ENCODE assay signal across 29 mouse cellular contexts in the genomic region with DNA sequence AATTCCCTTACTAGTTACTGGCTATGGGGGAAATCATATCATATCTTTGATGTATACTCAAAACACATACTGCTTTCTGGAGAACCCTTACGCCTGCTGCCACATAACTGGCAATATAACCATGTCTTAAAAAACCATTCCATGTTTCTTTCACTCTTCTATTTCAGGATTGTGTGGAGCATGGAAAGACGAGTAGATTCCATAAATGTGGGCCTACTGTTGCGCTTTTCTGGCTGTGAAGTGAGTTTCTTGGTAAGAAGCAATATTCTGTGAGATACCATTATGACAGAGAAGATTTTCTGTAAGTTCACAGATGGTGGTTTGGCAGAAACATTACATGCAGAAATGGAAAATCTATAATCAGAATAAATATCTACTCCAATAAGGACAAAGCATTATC. TPM values are rescaled to one million over a fixed set of nuclear protein-coding genes. Genes with fewer than 3 reads are reported as not detected.
"Had no signal": no experiment of that assay in that cellular context is flagged by ENCODE, and none has a peak within 500 bp of the region (broad histone marks: within the 10 kb centered on the region; RNA-seq: fewer than 3 reads in every experiment).

No protein-coding gene starts in this region.

- H3K27me3 ChIP-seq: heart, embryonic 13.5 days; heart, embryonic 15.5 days; hindbrain, embryonic 12.5 days; intestine, embryonic 15.5 days; limb, embryonic 12.5 days; liver, embryonic 13.5 days; liver, embryonic 15.5 days had no signal

- H3K4me1 ChIP-seq: heart, embryonic 13.5 days; heart, embryonic 15.5 days; hindbrain, embryonic 10.5 days; hindbrain, embryonic 12.5 days; intestine, embryonic 15.5 days; limb, embryonic 10.5 days; limb, embryonic 12.5 days; liver, embryonic 13.5 days; liver, embryonic 15.5 days had no signal

- H3K9ac ChIP-seq: heart, embryonic 13.5 days; heart, embryonic 15.5 days; hindbrain, embryonic 12.5 days; hindbrain, embryonic 14.5 days; intestine, embryonic 15.5 days; limb, embryonic 12.5 days; liver, embryonic 13.5 days; liver, embryonic 15.5 days had no signal

- H3K36me3 ChIP-seq: heart, embryonic 13.5 days; heart, embryonic 15.5 days; hindbrain, embryonic 10.5 days; hindbrain, embryonic 12.5 days; intestine, embryonic 15.5 days; limb, embryonic 10.5 days; limb, embryonic 12.5 days; liver, embryonic 13.5 days; liver, embryonic 15.5 days had no signal

- H3K27ac ChIP-seq: heart, adult 2 months; heart, embryonic 13.5 days; heart, embryonic 15.5 days; hindbrain, embryonic 10.5 days; hindbrain, embryonic 12.5 days; hindbrain, embryonic 14.5 days; intestine, embryonic 15.5 days; layer of hippocampus, adult 2 months; left cerebral cortex, adult 2 months; limb, embryonic 10.5 days; limb, embryonic 12.5 days; liver, embryonic 13.5 days; liver, embryonic 15.5 days had no signal

- DNase-seq: gastrocnemius, postnatal 14 days; gastrocnemius, postnatal 36 days; heart, adult 11 months; heart, adult 2 months; heart, postnatal 14 days; heart, postnatal 4 days; kidney, adult 18-20 months; kidney, adult 8-10 months; kidney, postnatal 10 days; kidney, postnatal 25 days; kidney, postnatal 4 days; liver; liver, embryonic 13.5 days had no signal

- H3K4me3 ChIP-seq: heart, adult 2 months; heart, embryonic 13.5 days; heart, embryonic 15.5 days; hindbrain, embryonic 10.5 days; hindbrain, embryonic 12.5 days; intestine, embryonic 15.5 days; layer of hippocampus, adult 2 months; left cerebral cortex, adult 2 months; limb, embryonic 10.5 days; limb, embryonic 12.5 days; liver, embryonic 13.5 days; liver, embryonic 15.5 days had no signal

- H3K9me3 ChIP-seq: heart, embryonic 13.5 days; heart, embryonic 15.5 days; hindbrain, embryonic 10.5 days; hindbrain, embryonic 12.5 days; intestine, embryonic 15.5 days; limb, embryonic 10.5 days; limb, embryonic 12.5 days; liver, embryonic 13.5 days; liver, embryonic 15.5 days had no signal

- ATAC-seq: hindbrain, embryonic 16.5 days; inflammation-experienced regulatory T-cells, adult 6 months; intestine, embryonic 15.5 days; intestine, postnatal 0 days had no signal

- H3K4me2 ChIP-seq: heart, embryonic 11.5 days; heart, embryonic 13.5 days; heart, embryonic 15.5 days; hindbrain, embryonic 12.5 days; hindbrain, embryonic 14.5 days; intestine, embryonic 15.5 days; limb, embryonic 12.5 days; liver, embryonic 11.5 days; liver, embryonic 13.5 days; liver, embryonic 15.5 days had no signal

RNA-seq across cellular contexts. Expression of gene Dpp6, which starts 33.0 kb away (rescaled TPM):
- polyA plus RNA-seq: inflammation-experienced regulatory T-cells, adult 6 months had no signal
